Mouse (Mus musculus): ENCODE measurements around the gene Tgfbr3.

GRCm38 (mm10) chr5:107068146-107068545, 221.3 kb downstream of the Tgfbr3 start:
- TF ChIP-seq POLR2A (IDR thresholded peaks at IDR 0.05; ENCODE audit: low read depth, low read length) (no peak), CTCF (IDR thresholded peaks at IDR 0.05; ENCODE audit: extremely low read depth, insufficient read length, insufficient replicate concordance, low read depth, low read length) (no peak)

Measured in small intestine, adult 2 months (tissue).